8 mouse cellular contexts compared by ENCODE assay signal in genomic region chr7:118448134-118448967, GRCm38 (mm10). TPM values are rescaled to one million over a fixed set of nuclear protein-coding genes. Genes with fewer than 3 reads are reported as not detected.
DNase-seq lines count a peak whose midpoint lies in the region; ATAC-seq and TF ChIP-seq lines count a peak whose summit lies in the region.

Gene Syt17 (minus strand): TSS chr7:118448222.

- H3K9me3 ChIP-seq in embryonic facial prominence, embryonic 11.5 days (replicated peaks; ENCODE audit: control insufficient read depth, low read length) = no peaks in the 10 kb centered on the region
- no peaks in the 10 kb centered on the region for H3K9me3 ChIP-seq in limb, embryonic 15.5 days
- no peaks in the 10 kb centered on the region for H3K9me3 ChIP-seq in midbrain, embryonic 16.5 days (replicated peaks; ENCODE audit: control insufficient read depth, low read length, poor library complexity, severe bottlenecking)

- peak within 1 kb of the TSS; percentile 59 for H3K9ac ChIP-seq in embryonic facial prominence, embryonic 11.5 days (replicated peaks; ENCODE audit: low read length)
- H3K9ac ChIP-seq in limb, embryonic 15.5 days = peak within 1 kb of the TSS; percentile 45
- peak within 1 kb of the TSS; percentile 79 for H3K9ac ChIP-seq in midbrain, embryonic 16.5 days (ENCODE audit: low read depth, low read length)

- H3K27ac ChIP-seq in thymus, adult 2 months (ENCODE audit: control insufficient read depth, insufficient read depth, low read length) = no peak within 1 kb of the TSS
- H3K27ac ChIP-seq in embryonic facial prominence, embryonic 11.5 days (replicated peaks; ENCODE audit: low read depth, low read length) = no peak within 1 kb of the TSS
- H3K27ac ChIP-seq in limb, embryonic 15.5 days = no peak within 1 kb of the TSS
- 0 out of 2 replicates have a peak within 1 kb of the TSS, but pooled peaks have one; percentile 37 for H3K27ac ChIP-seq in midbrain, embryonic 16.5 days (ENCODE audit: low read length)
- no peak within 1 kb of the TSS for H3K27ac ChIP-seq in testis, adult 2 months (ENCODE audit: control insufficient read depth, insufficient read depth, low read depth, low read length)

- TF ChIP-seq POLR2A in thymus, adult 2 months (IDR thresholded peaks at IDR 0.05; ENCODE audit: control insufficient read depth, extremely low read depth, insufficient read depth, low read length, poor library complexity) = no peak
- TF ChIP-seq POLR2A in testis, adult 2 months (IDR thresholded peaks at IDR 0.05; ENCODE audit: control insufficient read depth, low read depth, low read length) = no peak

- ATAC-seq in embryonic facial prominence, embryonic 11.5 days (replicated peaks; ENCODE audit: insufficient number of reproducible peaks, low FRiP score, low TSS enrichment, low read depth) = peak; percentile 72
- peak; percentile 50; the same call in 1 of the 2 replicates for ATAC-seq in limb, embryonic 15.5 days (ENCODE audit: insufficient number of reproducible peaks, low FRiP score, low TSS enrichment, low read depth)
- peak; percentile 76 for ATAC-seq in midbrain, embryonic 16.5 days

- no peak for TF ChIP-seq CTCF in thymus, adult 2 months (IDR thresholded peaks at IDR 0.05; ENCODE audit: borderline replicate concordance, control insufficient read depth, extremely low read depth, insufficient read depth, low read length, poor library complexity)
- peak; percentile 42; the same call in 1 of the 2 replicates for TF ChIP-seq CTCF in testis, adult 2 months (IDR thresholded peaks at IDR 0.05; ENCODE audit: control insufficient read depth, insufficient read depth, insufficient replicate concordance, low read depth, low read length)

- no peak for DNase-seq in thymus, adult 2 months
- no peak for DNase-seq in thymus, adult 18-20 months
- peak; percentile 80 for DNase-seq in embryonic facial prominence, embryonic 11.5 days (ENCODE audit: low spot score)
- DNase-seq in heart, adult 8-10 months (ENCODE audit: low spot score) = peak; percentile 62
- DNase-seq in kidney, adult 8-10 months = peak; percentile 47 to 62

- H3K4me2 ChIP-seq in embryonic facial prominence, embryonic 11.5 days (ENCODE audit: low read depth, low read length) = peak within 1 kb of the TSS; percentile 98
- peak within 1 kb of the TSS; percentile 98 for H3K4me2 ChIP-seq in limb, embryonic 15.5 days
- H3K4me2 ChIP-seq in midbrain, embryonic 16.5 days (ENCODE audit: low read length) = peak within 1 kb of the TSS; percentile 67

- peaks cover 5% of the 10 kb centered on the region; the same call in 1 of the 2 replicates for H3K4me1 ChIP-seq in thymus, adult 2 months (replicated peaks; ENCODE audit: control insufficient read depth, insufficient read depth, low read length)
- H3K4me1 ChIP-seq in embryonic facial prominence, embryonic 11.5 days (ENCODE audit: control insufficient read depth, insufficient read depth, low read length) = peaks cover 12% of the 10 kb centered on the region
- H3K4me1 ChIP-seq in limb, embryonic 15.5 days = peaks cover 24% of the 10 kb centered on the region
- peaks cover 10% of the 10 kb centered on the region for H3K4me1 ChIP-seq in midbrain, embryonic 16.5 days (ENCODE audit: control insufficient read depth, insufficient read depth, low read length)
- peaks cover 9% of the 10 kb centered on the region for H3K4me1 ChIP-seq in testis, adult 2 months (ENCODE audit: control insufficient read depth, insufficient read depth, low read length)

- peak within 1 kb of the TSS; percentile 9; the same call in 1 of the 2 replicates for H3K4me3 ChIP-seq in thymus, adult 2 months (ENCODE audit: control insufficient read depth, insufficient read depth, low read length)
- H3K4me3 ChIP-seq in embryonic facial prominence, embryonic 11.5 days (ENCODE audit: low read depth, low read length) = peak within 1 kb of the TSS; percentile 60
- H3K4me3 ChIP-seq in limb, embryonic 15.5 days = peak within 1 kb of the TSS; percentile 61
- peak within 1 kb of the TSS; percentile 59 for H3K4me3 ChIP-seq in midbrain, embryonic 16.5 days (ENCODE audit: low read depth, low read length)
- peak within 1 kb of the TSS; percentile 80 for H3K4me3 ChIP-seq in testis, adult 2 months (ENCODE audit: control insufficient read depth, low read depth, low read length)

- no peaks in the 10 kb centered on the region for H3K36me3 ChIP-seq in thymus, adult 2 months (ENCODE audit: control insufficient read depth, insufficient read depth, low read length)
- no peaks in the 10 kb centered on the region for H3K36me3 ChIP-seq in embryonic facial prominence, embryonic 11.5 days (replicated peaks; ENCODE audit: control insufficient read depth, insufficient read depth, low read depth, low read length)
- H3K36me3 ChIP-seq in limb, embryonic 15.5 days = no peaks in the 10 kb centered on the region
- H3K36me3 ChIP-seq in midbrain, embryonic 16.5 days (ENCODE audit: control insufficient read depth, insufficient read depth, low read length) = no peaks in the 10 kb centered on the region
- no peaks in the 10 kb centered on the region for H3K36me3 ChIP-seq in testis, adult 2 months (ENCODE audit: control insufficient read depth, insufficient read depth, low read length)

- peaks cover 16% of the 10 kb centered on the region for H3K27me3 ChIP-seq in thymus, adult 2 months (ENCODE audit: control insufficient read depth, insufficient read depth, low read length)
- H3K27me3 ChIP-seq in embryonic facial prominence, embryonic 11.5 days (ENCODE audit: control insufficient read depth, insufficient read depth, low read length) = peaks cover 5% of the 10 kb centered on the region; the same call in 1 of the 2 replicates
- H3K27me3 ChIP-seq in limb, embryonic 15.5 days = peaks cover 32% of the 10 kb centered on the region
- no peaks in the 10 kb centered on the region for H3K27me3 ChIP-seq in midbrain, embryonic 16.5 days (ENCODE audit: control insufficient read depth, insufficient read depth, low read depth, low read length)
- no peaks in the 10 kb centered on the region for H3K27me3 ChIP-seq in testis, adult 2 months (ENCODE audit: control insufficient read depth, insufficient read depth, low read length)

- 3% methylated on average over 56 of the region's 58 CpGs for WGBS in thymus, adult 2 months
- under 1% methylated on average over 54 of the region's 58 CpGs for WGBS in embryonic facial prominence, embryonic 11.5 days
- WGBS in limb, embryonic 15.5 days = under 1% methylated on average over 47 of the region's 58 CpGs
- WGBS in midbrain, embryonic 16.5 days = under 1% methylated on average over 53 of the region's 58 CpGs

RNA-seq across cellular contexts. Expression of gene Syt17, which starts in this region (rescaled TPM):
- polyA plus RNA-seq in thymus, adult 2 months (2012; rRNA removed) = 0.57 and 0.70 TPM in 2 replicates
- polyA plus RNA-seq in embryonic facial prominence, embryonic 11.5 days (2014; fragmentation: Nextera tagmentation; extraction: Ambion mirVana) = 2.3 TPM in 2 replicates
- 1 to 10 TPM in 1 of 4 experiments, under 1 TPM in 3; 0.84 to 1.0 (median 0.96) TPM for total RNA-seq in heart, adult 8-10 months (2022)
- polyA plus RNA-seq in limb, embryonic 15.5 days (2015; fragmentation: Nextera tagmentation; extraction: Ambion mirVana) = 1.2 and 1.6 TPM in 2 replicates
- 22.5 and 25.9 TPM in 2 replicates for polyA plus RNA-seq in midbrain, embryonic 16.5 days (2015; fragmentation: Nextera tagmentation; extraction: Ambion mirVana)
- 2.1 and 2.2 TPM in 2 replicates for polyA plus RNA-seq in testis, adult 2 months (2012; rRNA removed)

Comparison
In these comparisons a context has a peak if more than half of its experiments do, and no peak if none do; other contexts are left out.
1. DNase-seq: peak in embryonic facial prominence, embryonic 11.5 days (single experiment), heart, adult 8-10 months (single experiment) and kidney, adult 8-10 months (2 of 2); none in thymus, adult 2 months (single experiment) and thymus, adult 18-20 months (0 of 2).
2. H3K4me3 ChIP-seq: peak in every context shown above with its lines; median percentile 80 in testis, adult 2 months; 61 in limb, embryonic 15.5 days; 60 in embryonic facial prominence, embryonic 11.5 days; 59 in midbrain, embryonic 16.5 days; 9 in thymus, adult 2 months.
3. Peak in every context shown above with its lines, with median percentiles within 50 percentile points of each other: ATAC-seq, H3K4me2 ChIP-seq and H3K9ac ChIP-seq.